ENCODE assay signal across 1 mouse cellular context in the genomic region with DNA sequence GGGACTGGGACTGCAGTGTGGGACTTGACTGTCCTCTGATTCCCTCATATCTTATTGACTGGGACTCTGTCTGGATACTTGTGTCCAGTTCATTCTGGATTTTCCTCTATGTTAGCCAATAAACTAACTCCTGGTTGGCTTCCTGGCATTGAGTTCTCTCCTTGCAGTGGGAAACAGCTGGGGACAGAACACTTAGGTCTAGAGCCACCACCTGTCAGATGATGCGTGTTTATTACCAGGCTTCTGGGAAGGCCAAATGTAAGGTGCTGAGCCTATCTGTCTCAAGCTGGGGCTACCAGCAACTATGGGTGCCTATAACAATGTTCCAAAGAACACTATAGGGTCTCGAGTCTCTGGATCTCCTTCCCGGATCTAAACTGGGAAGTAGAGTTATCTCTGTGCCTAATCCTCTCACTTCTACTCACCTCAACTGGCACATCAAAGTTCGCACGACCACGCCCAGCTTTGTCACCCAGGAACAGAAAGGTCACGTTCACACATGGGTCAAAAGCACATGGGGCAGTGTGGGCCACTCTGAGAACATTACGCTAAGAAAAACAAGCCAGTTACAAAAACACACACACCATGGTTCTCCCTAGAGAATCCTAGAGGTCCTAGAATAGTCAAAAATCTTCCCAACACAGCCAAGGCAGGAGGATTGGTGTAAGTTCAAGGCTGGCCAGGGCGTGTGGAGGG.
TF ChIP-seq lines count a peak whose summit lies in the region.

No protein-coding gene starts in this region.

TF ChIP-seq in ES-E14, 5 proteins besides CTCF, POLR2A, EP300 and RAD21:
- no peak for TF ChIP-seq ZC3H11A (IDR thresholded peaks at IDR 0.05; ENCODE audit: borderline replicate concordance, low read depth, low read length)
- TF ChIP-seq ZNF384 (IDR thresholded peaks at IDR 0.05; ENCODE audit: low read depth, low read length): no peak
- TF ChIP-seq HCFC1 (IDR thresholded peaks at IDR 0.05; ENCODE audit: borderline replicate concordance, insufficient read depth, low read length): no peak
- no peak for TF ChIP-seq CHD2 (IDR thresholded peaks at IDR 0.05; ENCODE audit: low read depth, low read length)
- no peak for TF ChIP-seq MAFK (IDR thresholded peaks at IDR 0.05; ENCODE audit: insufficient read depth, low read depth, low read length)
